Mouse (Mus musculus): ENCODE data around the gene Dhdh.
"Not testable (repeated sequence)": the region's sequence is repeated elsewhere in the genome, so short reads cannot be mapped to it uniquely, and the experiment has no call there.

Gene Dhdh

DNA sequence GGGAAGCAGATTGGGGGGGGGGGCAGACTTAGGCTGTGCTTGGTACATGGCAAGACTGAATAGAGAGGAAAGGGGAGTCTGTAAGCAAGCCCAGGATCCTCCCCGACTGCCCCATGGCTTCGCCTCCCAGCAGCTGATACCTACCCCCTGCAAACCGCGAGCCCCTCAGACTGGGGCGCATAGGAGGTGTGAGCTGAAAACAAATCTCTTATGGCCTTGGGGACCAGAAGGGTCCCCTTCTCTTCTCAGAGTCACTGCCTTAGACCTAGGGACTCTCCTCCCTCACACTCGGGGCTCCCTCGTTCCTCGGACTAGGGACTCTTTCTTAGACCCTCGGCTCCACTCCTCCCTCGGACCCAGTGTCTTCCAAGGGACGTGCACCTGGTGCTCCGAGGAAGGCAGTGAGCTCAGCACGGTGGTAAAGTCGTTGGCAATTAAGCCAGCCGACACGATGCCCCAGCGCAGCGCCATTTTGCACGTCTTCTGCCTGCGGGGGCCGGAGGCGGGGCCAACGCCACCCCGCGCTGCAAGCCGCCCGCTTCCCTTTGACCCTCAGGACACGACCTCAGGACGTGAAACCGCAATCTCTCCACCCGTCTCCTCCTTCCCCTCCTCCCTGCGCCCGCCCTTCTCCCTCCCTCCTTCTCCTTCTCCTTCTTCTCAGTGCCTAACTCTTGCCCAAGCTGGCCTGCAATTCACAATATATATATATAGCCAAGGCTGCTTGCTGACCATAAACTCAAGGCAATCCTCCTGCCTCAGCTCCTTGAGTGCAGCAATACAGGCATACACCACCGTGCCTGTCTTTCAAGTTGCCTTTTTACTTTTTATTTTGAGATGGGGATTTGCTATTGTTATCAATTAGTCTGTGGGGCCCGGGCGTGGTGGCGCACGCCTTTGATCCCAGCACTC is at the start of gene Dhdh:
Gene Dhdh (minus strand): TSS at position 513 of the 912 bp plus-strand sequence.
- DNase-seq (ENCODE audit: low read depth, low spot score), result no peak

DNA sequence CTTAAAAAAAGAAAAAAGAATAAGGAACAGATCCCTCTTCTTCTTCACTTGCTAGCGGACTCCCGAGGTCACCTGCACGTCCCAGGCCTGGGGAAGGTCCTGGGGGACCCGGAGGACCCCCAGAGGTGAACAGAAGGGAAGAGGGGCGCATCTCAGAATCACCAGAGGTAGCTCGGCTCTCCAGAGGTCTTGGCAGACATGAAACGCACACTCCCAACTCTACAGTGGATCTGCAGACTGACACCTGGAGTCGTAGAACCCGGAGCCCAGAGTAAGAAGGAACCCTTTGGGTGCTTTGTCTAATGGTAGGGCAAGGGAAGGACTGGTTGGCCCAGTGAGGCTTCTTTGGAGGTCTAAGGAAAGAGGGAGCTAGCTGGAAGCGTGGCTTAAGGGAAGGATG is 49.0 kb upstream of the Dhdh start:
- no peak for DNase-seq (ENCODE audit: low read depth, low spot score)

DNA sequence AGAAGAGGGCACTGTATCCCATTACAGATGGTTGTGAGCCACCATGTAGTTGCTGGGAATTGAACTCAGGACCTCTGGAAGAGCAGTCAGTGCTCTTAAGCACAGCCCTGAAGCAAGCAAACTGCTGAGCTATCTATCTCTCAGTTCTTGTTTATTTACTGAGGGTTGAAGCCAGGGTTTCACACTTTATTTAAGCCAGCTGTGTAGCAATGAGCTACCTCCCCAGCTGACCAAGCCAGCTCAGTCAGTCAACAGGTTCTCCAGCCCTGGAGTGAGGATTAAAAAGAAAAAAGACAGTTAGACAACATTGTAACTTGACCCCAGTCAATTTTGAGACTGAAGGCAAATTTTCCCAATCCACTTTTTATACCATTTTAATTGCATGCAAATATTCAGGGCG is 47.1 kb upstream of the Dhdh start:
- DNase-seq (ENCODE audit: low read depth, low spot score), result no peak

DNA sequence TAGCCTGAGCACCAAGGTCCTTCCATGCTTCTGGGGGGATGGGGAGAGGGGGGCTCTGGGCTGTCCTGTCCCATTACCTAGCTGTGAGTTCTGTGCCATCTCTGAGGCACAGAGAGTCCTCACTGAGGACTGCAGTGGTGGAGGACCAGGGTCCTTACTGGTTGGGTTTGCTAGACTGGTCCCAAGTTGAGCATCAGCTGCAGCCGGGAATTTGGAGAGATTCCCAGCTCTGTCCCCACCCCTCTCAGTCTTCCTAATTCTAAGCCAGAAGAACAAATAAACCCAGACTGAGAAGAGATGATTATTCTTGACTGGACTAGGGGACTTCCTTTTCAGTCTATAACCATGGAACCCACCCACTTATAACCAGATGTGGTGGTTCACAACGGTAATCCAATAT is 42.0 kb upstream of the Dhdh start:
- no peak for DNase-seq (ENCODE audit: low read depth, low spot score)

DNA sequence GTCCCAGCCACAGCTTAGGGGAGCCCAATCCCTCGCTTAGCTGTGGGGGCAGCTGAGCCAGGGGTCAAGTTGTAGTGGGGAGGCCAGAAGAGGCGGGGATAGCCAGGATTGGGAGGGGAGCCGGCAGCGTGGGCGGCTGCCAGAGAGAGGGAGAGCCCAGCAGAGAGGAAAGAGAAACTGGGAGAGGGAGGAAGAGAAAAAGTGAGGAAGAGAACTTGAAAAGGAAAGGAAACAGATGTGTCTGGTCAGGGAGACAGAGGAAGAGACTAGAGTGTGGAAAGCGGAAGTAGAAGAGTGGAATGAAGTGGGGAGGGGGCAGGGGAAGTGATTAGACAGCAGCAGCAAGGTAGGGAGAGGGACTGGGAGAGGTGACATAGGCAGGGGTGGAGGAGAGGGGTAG is 40.9 kb upstream of the Dhdh start:
- DNase-seq (ENCODE audit: low read depth, low spot score), result no peak

DNA sequence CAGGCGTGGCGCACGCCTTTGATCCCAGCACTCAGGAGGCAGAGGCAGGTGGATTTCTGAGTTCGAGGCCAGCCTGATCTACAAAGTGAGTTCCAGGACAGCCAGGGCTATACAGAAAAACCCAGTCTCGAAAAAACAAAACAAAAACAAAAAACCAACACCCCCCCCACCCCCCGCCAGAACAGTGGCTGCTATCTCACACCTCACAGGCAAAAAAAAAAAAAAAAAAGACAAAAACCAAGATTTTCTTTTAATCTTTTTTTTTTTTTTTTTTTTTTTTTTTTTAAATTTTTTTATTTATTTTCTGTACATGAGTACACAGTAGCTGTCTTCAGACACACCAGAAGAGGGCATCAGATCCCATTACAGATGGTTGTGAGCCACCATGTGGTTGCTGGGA is 38.6 kb upstream of the Dhdh start:
- DNase-seq (ENCODE audit: low read depth, low spot score), result not testable (repeated sequence)

DNA sequence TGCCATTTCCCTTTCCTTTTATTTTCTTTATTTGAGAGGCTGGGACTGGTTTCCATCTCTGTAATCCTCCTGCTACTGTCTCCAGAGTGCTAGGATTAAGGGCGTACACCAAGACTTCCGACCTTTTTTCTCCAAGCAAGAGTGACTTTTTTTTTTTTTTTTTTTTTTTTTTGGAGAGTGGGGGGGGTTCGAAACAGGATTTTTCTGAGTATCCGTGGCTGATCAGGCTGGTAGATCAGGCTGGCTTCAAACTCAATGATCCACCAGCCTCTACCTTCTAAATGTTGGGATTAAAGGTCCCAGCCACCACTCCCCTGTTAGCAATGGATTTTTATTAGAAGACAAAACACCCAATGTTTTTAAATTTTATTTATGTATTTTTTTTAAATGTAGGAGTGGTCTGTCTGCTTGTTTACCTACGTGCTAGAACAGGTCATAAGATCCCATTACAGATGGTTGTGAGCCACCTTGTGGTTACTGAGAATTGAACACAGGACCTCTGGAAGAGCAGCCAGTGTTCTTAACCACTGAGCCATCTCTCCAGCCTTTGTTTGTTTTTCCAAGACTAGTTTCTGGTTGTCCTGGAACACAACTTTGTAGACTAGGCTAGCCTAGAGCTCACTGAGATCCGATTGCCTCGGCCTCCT is 38.0 kb upstream of the Dhdh start:
- no peak for DNase-seq (ENCODE audit: low read depth, low spot score)

DNA sequence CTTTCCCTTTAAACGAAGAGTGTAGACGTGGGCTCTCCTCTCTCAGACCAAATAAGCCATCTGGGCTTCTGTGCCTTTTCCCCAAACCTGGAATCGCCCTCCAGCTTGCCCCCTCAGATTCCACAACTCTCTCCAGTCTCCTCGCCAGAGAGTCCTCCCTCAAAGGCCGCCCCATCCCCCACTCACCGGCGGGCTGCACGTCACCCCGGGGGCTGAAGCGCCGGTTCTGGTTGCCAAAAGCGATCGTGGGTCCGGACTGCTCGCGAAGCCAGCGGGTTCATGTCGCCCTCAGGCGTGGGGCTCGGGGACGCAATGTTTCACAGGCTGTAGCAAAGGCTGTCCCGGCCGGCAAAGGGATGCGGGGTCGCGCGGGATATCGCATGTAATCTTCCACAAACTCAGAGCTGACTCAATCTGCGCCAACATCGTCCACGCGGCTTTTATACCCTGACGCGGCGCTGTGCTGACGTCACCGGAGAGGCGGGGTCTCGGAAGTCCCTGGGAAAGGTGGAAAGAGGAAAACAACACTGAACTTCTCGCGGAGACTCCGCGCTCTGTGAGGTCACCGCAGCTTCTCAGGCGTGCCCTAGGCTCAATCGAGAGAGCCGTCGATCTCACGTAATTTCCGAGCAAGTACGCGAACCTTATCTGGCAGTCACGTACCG is 37.3 kb upstream of the Dhdh start, which contains the start of the genes Ppp1r15a and Plekha4:
Gene Ppp1r15a (minus strand): TSS at position 460 of the 665 bp plus-strand sequence.
Gene Plekha4 (plus strand): TSS at position 522 of the 665 bp plus-strand sequence.
- peak; percentile 72 for DNase-seq (ENCODE audit: low read depth, low spot score)

DNA sequence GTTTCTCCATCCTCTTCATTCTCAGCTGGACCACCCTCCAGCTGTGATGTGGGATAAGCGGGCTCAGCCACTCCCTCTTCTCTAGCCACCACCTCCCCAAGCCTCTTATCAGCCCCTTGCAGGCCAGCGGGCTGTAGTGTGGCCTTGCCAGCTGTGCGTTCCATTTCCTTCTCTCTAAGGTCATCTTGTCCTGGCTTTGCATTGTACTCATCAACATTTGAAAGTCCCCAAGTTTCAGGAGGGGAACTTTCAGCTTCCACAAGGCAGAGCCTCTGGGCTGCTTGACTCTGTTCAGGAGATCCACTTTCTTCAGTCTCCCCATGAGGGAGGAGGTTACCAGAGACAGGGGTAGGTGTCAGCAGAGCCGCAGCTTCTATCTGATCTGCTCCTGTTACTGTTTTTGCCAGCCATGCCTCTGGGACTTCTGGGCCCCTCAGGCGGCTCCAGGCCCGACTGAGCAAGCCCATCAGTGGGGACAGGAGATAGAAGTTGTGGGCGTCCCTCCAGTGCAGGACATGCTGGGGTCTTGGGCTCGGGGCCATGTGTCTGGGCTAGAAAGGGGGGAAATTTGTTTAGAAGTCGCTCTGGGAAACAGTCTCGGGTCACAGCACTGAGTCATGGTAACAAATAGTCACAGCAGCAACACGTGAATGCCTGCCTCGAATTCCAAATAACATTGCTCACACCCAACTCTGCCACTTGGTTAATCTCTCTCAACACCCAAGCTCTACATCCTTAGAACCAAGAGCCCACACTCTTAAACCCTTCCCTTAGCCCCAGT is 36.4 kb upstream of the Dhdh start:
- no peak for DNase-seq (ENCODE audit: low read depth, low spot score)

DNA sequence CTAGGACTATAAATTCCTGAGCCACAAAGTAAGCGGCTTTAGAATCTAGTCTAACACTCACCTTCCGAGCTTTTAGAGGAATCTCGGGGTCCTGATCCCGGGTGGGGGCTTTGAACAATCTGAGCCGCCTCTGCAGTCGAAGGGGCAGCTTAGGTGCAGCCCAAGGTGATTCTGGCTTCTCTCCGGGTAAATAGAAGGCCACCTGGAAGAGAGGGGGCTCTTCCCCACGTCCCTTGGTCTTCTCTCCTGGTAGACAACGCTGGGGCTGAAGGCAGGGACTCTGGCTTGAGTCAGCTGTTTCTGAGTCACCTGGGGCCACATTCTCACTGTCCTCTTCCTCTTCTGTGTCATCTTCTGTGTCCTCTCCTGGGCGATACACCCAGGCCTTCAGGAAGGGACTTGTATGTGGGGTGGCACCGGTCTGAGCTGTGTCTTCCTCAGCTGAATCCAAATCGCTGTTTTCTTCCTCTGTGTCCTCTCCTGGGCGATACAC is 35.1 kb upstream of the Dhdh start:
- DNase-seq (ENCODE audit: low read depth, low spot score), result no peak

DNA sequence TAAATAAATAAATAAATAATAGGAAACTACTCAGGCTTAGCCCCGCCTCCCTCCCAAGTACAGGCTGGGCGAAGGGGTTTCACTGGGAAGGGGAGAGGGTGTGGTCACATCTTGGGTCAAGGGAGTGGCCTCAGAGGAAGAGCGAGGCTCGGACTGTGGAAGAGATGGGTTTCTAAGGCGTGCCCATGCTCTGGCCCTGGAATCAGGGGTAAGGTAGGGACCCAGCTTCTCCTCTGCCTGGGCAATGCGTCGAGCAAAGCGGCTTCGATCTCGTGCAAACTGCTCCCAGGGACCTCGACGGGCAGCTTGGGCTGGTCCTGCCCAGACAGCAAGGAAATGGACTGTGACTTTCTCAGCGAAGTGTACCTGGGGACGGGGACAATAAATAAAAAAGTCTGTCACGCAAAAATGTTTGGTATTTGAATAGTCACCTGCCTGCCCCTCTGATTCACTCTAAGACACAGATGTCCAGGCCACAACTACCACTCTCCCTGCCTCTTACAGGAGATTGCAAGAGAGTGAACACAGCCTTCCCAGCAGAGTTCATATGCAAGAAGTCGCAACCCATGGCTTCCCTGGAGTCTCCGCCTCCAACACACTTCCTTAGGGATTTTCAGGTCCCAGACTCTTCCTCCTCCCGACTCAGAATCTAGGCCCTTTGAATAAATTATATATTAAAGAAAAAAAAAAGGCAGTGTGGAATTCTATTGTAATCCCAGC is 34.5 kb upstream of the Dhdh start:
- DNase-seq (ENCODE audit: low read depth, low spot score), result no peak

DNA sequence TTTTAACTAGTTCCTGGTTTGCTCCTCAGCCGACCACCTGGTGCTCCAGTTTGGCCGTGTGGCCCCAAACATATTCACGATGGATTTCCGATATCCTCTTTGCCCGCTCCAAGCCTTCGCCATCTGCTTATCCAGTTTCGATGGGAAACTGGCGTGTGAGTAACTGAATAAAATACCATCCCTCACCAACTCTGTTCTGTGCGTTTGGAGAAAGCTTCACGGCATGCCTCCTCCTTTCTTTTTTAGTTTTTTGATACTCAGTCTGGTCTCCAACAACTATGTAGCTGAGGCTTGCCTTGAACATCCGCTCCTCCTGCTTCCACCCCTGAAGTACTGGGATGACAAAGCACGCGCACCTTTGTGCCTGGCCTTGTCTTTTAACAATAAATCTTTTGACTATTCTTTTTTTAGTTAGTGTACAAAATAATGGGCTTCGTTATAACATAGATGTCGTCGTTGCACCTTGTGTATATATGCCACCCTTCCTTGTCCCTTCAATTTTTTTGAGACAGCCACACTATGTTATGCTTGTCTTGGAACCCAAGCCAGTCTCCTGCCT is 33.7 kb upstream of the Dhdh start:
- DNase-seq (ENCODE audit: low read depth, low spot score), result no peak

DNA sequence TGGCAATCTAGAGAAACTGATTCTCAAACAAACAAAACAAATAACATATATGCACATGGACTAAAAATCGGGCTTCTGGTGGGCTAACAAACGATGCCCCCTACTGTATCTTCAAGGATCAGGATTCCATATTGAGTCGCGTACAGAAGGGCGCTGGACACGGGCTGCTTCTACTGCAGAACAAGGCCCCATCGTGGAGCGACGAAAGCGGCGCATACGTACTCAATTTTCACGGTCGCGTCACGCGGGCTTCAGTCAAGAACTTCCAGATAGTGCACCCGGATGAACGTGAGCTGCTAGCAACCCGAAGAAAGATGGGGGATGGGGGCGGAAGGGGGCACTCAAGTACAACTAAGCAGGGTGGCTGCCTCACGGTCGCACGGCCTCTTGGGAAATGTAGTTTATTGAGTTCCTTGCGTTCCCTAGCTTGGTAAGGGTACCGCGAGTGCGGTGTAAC is 33.2 kb upstream of the Dhdh start:
- DNase-seq (ENCODE audit: low read depth, low spot score), result peak; percentile 87

DNA sequence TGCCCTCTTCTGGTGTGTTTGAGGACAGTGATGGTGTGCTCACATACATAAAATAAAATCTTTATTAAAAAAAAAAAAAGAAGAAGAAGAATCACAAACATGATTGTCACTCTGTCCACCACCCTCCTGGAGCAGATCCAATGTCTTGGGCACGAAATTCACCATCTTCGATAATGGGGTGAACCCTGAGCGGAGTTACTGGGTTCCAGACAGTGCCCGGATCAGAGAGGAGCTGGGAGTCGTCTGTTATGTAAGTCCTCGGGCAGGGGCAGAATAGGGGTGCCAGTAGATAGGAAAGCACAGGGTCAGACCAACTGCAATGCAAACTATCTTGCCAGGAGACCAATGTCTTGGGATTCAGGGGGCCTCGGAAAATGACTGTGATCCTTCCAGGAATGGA is 32.0 kb upstream of the Dhdh start:
- DNase-seq (ENCODE audit: low read depth, low spot score), result no peak

DNA sequence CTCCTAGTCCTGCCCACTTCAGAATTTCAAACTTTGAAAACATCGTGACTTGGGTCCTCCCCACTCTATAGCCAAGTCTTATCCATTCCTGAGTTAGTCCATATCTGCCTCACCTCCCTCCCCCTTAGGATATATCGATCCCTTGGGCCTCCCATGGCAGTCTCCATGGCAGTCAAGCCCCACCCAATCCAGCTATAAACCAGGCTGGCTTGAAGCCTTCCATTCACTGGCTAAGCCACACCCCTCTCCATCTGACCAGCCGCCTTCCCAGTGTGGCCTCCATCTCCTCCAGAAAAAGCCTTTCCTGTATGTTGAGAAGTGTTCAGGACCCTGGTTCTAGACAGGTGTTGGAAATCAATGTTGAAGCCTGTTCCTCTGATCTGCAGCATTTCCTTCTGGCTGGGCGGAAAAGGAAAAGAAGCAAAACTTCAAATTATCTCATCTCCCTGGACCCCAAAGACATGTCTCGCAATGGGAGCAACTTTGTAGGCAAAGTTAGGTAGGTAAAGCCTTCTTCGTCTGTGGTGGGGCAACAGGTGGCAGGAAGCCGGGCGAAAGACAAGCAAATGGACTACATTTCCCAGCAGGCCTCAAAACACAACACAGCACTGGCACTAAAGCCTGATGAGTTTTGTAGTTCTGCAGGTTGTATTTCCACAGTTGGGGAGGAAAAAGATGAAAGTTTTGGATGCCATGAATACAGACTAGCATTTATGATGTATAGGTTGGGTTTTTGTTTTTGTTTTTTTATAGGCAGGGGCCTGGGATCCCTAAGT is 30.9 kb upstream of the Dhdh start:
- no peak for DNase-seq (ENCODE audit: low read depth, low spot score)

DNA sequence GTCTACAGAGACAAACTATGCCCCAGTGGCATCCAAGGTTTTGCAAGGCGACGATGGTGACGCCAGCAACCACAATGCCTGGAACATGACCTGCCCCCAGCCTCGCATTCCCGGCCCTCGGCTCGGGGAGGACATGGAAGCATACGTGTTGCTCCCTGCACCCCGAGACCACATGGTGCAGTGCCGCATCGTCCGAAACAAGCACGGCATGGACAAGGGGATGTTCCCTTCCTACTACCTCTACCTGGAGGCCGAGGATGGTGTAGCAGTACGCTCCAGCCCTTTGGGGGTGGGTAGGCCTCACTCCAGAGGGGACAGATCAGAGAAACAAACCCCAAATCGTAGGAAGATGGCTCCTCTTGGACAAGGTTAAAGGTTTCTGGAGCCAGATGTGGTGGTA is 30.0 kb upstream of the Dhdh start:
- no peak for DNase-seq (ENCODE audit: low read depth, low spot score)

DNA sequence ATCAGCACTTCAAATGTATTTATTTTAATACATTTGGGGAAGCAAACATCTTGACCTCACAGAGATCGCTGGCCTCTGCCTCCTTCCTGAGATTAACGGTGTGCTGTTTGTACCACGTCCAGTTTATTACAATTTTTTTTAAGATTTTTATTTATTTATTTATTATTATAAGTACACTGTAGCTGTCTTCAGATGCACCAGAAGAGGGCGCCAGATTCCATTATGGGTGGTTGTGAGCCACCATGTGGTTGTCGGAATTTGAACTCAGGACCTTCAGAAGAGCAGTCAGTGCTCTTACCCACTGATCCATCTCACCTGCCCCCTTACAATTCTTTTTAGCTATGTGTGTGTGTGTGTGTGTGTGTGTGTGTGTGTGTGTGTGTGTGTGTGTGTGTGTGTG is 28.2 kb upstream of the Dhdh start:
- DNase-seq (ENCODE audit: low read depth, low spot score), result not testable (repeated sequence)

DNA sequence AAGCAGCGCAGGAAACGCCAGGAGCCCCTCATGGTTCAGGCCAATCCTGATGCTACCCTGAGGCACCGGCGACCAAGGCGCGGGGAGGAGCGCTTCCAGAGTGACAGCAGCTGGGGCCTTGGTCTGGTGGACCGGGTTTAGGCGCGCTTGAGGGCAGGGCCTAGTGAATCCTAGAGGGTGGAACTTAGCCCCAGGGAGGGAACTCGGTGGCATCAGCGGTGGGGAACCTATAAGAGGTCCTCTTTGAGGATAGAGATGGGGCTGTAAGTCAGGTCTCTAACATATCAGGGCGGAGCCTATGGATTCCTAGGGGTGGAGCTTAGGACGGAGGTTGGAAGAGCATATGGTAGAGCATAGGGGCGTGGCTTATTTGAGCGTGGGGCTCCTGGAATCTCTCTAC is 26.8 kb upstream of the Dhdh start:
- no peak for DNase-seq (ENCODE audit: low read depth, low spot score)

DNA sequence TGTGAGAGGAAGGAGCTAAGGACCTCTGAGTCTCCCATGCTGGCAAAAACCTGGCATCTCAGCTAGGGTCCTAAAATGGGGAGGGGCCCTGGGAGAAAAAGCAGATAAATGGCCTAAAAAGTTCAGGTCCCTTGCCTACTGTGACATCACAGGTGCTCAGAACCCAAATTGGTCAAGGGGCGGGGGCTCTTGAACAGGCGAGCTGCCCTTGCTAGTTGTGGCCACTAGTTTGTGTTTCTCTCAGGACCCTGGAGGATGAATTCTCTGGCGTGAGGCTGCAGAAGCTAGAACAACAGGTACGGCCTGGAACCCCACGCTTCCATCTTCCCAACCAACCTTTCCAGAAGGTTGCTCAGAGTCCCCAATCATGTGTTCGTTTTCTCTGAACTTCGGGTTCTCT is 25.8 kb upstream of the Dhdh start:
- no peak for DNase-seq (ENCODE audit: low read depth, low spot score)
